Mouse (Mus musculus) erythroblast, embryonic 14.5 days (primary cell): ENCODE data around the gene Akt1s1.

Experiments used
- GATA1 ChIP-seq: IDR thresholded peaks from 2 replicates; pipeline ENCODE4 v1.6.1; 2012; ENCODE audit warnings: low read length, inconsistent platforms, mixed read lengths
- TAL1 ChIP-seq: IDR thresholded peaks from 3 replicates; pipeline ENCODE4 v1.6.1; 2012; ENCODE audit warnings: low read length, inconsistent platforms, mixed read lengths

GRCm38 (mm10) chr7:44850146-44850545 is 1.4 kb downstream of the Akt1s1 start:
- TF ChIP-seq GATA1: no peak
- no peak for TF ChIP-seq TAL1
